Mouse (Mus musculus): ENCODE data around the gene Cdr2.

DNA sequence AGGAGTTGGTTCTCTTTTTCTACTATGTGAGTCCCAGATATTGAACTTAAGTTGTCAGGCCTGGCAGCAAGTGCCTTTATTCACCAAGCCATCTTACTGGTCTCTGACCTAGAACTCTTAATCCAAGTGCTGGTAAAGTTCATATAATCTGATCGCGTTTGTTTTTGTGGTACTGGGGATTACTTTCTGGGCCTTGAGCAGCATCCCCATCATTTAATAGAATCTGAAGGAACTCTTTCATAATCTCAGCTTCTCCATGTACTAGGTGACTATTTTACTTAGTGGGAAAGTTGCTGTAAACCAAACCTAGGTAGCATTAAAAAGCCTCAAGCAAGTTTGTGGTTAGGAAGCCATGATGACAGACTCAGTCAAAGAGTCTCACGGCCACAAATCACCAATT is 19.8 kb upstream of the Cdr2 start:
- TF ChIP-seq CTCF (IDR thresholded peaks at IDR 0.05; ENCODE audit: insufficient read depth, low read depth, low read length) (no peak), POLR2A (IDR thresholded peaks at IDR 0.05; ENCODE audit: insufficient read depth, low read depth, low read length) (no peak)

All from olfactory bulb, adult 2 months (tissue).